Mouse (Mus musculus) megakaryocyte, adult 5-6 weeks (primary cell): ENCODE measurements at regions not wholly inside any gene's neighbourhood (a gene's known extent, or its start where the extent isn't known, plus 50 kb on each side); places are given as distances from the start of the nearest gene placed in this dataset.

ENCODE experiments used
- ATAC-seq: 2 replicates; pipeline ENCODE4 v1.8.0; 2016; ENCODE audit warnings: mild to moderate bottlenecking, inconsistent platforms; ENCODE audit not compliant: poor library complexity, severe bottlenecking

GRCm38 (mm10) chr8:128106569-128106968 lies 251.8 kb upstream of the Nrp1 start:
- ATAC-seq, result no peak

GRCm38 (mm10) chr8:128107041-128107440 lies 251.4 kb upstream of the Nrp1 start:
- no peak for ATAC-seq

GRCm38 (mm10) chr8:128109036-128109435 lies 249.4 kb upstream of the Nrp1 start:
- no peak for ATAC-seq

GRCm38 (mm10) chr8:128111132-128111531 lies 247.3 kb upstream of the Nrp1 start:
- ATAC-seq, result peak; percentile 80

GRCm38 (mm10) chr8:128113116-128113515 lies 245.3 kb upstream of the Nrp1 start:
- no peak for ATAC-seq

DNA sequence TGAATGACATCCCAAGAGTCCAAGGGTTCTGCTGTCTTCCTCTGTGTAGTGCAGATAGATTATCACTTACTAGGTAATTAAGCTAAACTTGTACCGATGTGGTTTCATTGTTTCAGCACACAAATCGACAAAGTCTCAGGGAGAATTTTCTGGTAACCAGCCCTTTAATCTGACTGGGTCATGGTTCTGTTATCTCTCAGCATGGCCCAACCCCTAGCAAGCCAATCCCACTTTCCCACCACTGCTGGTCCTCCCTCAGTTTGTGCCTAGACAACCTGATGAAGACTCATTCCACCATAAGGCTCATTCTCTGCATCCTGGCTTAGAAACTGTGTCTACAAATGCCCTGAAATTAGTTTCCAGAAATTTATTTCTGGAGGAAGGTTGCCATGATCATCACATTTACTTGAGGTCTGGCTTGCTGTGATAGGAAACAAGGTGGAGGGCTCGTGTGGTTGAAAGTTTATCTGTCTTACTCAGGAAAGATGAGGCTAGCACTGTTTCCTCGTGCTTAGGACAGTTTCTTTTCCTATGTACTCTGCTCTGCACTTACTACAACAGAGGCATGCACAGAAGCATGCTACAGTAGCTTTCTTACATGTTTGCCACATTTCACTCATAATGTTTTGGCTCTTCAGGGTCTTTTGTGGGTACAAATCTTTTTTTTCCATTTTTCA lies 217.0 kb upstream of the Nrp1 start:
- ATAC-seq, result no peak

GRCm38 (mm10) chr8:128148351-128148942 lies 210.0 kb upstream of the Nrp1 start:
- ATAC-seq, result peak; percentile 91

DNA sequence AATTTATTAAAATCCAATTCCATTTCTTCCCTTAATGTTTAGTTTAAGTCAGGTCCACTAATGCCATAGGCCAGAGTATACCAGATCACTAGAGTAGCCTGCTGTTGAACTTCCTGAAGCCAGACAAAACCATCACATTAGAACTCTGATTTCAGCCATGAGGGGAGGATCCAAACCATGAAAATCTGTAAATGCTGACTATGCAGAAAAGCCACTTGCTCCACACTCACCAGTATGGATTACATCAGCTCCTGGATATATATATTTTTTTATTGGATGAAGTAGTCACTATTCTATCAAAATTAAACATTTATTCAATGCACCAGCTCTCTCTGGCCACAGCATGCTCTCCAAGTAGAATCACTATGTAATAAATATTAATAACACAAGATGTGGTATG lies 202.8 kb upstream of the Nrp1 start:
- ATAC-seq, result no peak

DNA sequence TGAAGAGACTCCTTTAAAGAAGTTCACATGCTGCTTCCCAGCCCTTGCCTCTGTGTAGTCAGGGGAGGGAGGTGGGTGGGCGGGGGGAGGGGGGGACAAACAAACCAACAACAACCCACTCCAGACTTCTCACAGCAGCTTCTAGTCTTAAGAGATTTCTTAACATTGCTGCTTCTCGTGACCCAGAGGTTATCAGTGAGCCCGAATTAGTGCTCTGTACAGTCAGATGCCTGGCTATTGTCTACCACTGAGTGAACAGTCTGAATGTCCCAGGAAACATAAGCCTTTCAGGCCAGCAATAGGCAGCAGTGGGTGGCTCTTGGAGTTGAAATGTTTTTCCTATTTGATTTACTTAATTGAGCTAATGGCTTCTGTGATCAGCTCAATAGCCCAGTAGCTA lies 202.2 kb upstream of the Nrp1 start:
- ATAC-seq, result no peak

GRCm38 (mm10) chr8:128162857-128163256 lies 195.5 kb upstream of the Nrp1 start:
- ATAC-seq, result no peak

DNA sequence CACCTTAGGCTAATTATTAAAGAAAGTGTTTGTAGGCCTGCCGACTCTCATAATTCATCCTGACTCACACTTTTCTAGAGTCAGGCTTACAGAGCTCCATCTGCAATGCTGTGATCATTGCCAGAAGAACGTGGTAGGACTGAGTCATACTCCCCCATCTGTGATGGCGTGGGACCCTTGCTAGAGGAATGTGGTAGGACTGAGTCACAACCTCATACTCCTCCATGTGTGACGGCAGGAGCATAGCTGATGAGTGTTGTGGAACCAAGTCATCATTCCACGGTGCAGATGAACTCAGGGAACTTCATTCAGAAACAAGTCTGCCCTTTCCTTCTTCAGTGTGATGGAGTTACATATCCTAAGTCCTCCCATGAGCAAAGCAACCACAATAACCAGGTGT lies 193.4 kb upstream of the Nrp1 start:
- no peak for ATAC-seq

DNA sequence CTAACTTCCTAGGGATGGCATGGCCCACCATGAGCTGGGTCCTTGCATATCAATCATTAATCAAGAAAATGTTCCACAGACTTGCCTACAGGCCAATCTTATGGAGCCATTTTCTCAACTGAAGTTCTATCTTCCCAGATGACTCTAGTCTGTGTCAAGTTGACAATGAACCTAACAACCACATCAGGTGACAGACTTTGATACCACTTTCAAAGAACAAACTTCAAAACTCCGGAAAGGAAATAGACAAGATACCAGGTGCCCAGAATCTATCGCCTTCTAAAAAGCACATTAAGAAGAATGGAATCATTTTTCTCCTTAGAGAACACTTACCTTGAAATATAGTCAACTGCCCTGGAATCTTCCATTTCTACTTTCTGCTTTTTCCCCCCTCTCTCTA lies 192.8 kb upstream of the Nrp1 start:
- no peak for ATAC-seq

GRCm38 (mm10) chr8:128166097-128166496 lies 192.3 kb upstream of the Nrp1 start:
- ATAC-seq, result peak; percentile 92

DNA sequence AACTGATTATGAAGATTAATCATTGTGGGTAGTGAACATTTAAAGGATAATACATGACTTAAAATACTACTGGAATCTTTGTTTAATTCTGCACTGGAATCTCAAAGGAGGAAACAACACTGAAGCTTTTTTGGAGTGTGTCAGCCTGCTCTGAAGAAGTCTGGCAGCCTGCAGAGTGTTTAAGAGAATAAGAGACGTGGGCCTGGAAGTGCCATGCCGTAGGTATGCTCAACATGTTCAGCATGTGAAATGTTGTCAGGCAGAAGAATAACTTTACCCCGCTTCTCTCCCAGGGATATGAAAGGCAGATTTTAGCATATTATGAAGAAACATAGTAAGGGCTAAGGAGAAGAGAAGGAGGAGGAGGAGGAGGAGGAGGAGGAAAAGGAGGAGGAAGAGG lies 189.6 kb upstream of the Nrp1 start:
- no peak for ATAC-seq

- ATAC-seq, result peak; percentile 80
These were observed 187.3 kb upstream of the Nrp1 start for GRCm38 (mm10) chr8:128171116-128171515.

GRCm38 (mm10) chr8:128180214-128180613 lies 178.2 kb upstream of the Nrp1 start:
- no peak for ATAC-seq

DNA sequence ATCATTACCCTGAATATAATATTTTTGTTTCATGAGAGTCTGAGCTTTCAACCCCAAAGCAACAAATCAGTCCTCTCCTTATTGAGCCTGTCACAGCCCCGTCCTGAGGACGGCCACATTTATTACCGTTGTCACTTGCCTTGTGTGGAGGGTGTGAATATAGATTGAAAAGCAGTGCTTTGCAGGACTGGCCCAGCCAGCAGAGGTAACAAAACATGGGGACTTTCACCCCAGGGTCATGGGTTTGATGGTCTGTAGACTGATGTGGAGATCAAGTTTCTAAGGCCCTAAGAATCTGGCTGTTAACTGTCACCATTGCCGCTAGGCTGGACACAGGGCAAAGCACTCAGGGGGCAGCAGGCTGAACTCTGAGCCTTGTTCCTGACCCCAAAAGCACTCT lies 175.3 kb upstream of the Nrp1 start:
- no peak for ATAC-seq

DNA sequence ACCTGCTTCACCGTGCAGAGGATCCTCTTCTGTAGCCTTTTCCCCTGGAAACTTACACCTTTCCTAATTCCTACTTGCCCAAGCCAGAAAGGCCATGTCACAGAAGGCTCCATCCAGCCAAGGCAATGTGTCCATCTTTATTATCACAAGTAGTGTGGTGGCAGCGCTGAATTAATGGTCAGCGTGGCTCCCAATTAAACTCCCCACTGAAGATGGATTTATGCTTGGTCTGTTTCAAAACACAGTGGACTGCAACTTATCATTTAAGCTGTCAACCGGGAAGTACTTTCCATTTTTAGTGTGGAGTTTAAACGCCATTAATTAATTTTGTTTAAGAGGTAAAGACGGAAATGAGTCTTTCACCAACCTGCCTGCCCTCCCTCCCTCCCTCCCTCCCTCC lies 170.1 kb upstream of the Nrp1 start:
- no peak for ATAC-seq

GRCm38 (mm10) chr8:128193293-128193887 lies 165.0 kb upstream of the Nrp1 start:
- no peak for ATAC-seq

GRCm38 (mm10) chr8:128200815-128201214 lies 157.6 kb upstream of the Nrp1 start:
- no peak for ATAC-seq

DNA sequence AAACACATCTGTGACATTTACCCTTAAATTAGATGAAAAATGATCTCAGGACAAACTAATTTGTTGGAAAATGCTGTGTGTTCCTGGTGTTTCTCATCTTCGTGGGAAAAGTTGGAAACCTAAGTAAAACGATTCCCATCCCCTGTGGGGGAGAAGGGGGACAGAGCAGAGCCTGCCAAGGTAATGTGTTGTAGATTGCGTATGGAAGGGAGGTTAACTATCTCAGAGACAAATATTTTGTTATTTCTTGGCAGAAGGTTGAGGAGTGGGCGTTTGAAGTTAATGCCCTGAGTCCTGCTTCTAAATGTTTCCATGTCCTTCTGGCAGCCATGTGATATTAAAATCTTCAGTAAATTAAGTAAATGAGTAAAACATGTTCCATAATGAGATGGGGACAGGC lies 156.8 kb upstream of the Nrp1 start:
- ATAC-seq, result no peak

GRCm38 (mm10) chr8:128202158-128202886 lies 156.1 kb upstream of the Nrp1 start:
- ATAC-seq, result peak; percentile 87
